Mouse (Mus musculus): ENCODE data around the gene Foxf1. TPM values are rescaled to one million over a fixed set of nuclear protein-coding genes. Genes with fewer than 3 reads are reported as not detected.

The Foxf1 gene
- 0.12 and 0.16 TPM in 2 replicates for polyA plus RNA-seq (2015; fragmentation: Nextera tagmentation; extraction: Ambion mirVana)

- DNase-seq (ENCODE audit: low spot score) = no peak
Observed at GRCm38 (mm10) chr8:121084210-121084951, at the start of gene Foxf1. Foxf1 (plus strand) TSS chr8:121084386.

DNA sequence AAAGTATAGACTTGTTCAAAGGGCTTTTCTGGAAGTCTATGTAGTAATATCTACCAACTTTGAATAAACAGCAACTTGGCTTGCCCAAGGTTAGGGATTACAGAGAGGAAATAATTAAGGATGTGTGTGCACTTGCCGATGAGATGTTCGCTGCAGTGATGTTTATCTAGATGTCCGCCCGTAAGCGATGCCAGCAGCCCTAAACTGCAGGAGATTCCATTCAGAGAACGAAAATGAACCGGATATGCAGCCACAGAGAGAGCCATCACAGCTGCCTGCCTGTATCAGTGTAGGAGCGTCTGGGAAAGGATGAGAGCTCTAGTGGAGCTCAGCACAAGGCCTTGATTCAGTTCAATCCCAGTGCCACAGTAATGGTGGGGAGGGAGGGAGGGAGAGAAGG lies 48.6 kb upstream of the Foxf1 start:
- DNase-seq (ENCODE audit: low spot score) = no peak

GRCm38 (mm10) chr8:121043719-121044440 lies 40.3 kb upstream of the Foxf1 start:
- DNase-seq (ENCODE audit: low spot score) = no peak

DNA sequence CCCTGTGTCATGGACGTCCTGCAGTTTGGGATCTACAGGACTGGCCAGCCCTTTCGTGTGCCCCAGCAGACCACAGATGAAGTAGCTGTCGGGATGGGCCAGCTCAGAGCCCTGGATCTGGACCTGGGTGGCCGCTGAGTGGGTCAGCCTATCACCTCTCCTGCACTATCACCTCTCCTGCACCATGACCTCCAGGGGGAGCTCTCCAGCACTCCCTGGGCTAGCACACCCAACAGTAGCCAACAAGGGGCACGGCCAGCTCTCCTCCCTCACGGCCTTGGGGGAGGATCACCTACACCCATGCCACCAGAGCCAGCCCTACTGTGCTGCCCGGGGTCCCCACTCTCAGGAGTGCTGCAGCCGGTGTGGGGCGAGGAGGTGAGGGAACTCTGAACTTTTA lies 36.7 kb upstream of the Foxf1 start:
- DNase-seq (ENCODE audit: low spot score) = peak; percentile 10

GRCm38 (mm10) chr8:121058081-121058480 lies 26.1 kb upstream of the Foxf1 start:
- DNase-seq (ENCODE audit: low spot score) = no peak

DNA sequence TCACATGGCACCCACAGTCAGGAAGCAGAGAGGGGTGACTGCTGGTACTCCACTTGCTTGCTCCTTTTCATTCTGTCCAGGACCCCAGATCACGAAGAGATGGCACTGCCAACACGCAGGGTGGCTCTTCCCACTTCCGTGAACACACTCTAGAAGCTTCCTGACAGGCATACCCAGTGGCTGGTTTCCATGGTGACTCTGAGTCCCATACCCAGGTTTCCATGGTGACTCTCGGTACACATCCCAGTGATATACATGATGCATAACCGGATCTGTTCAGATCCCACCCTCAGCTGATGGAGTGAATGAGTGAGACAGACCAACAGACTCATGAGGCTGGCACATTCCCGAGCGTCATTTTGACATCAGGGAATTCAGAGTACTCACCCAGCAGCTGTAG lies 25.1 kb upstream of the Foxf1 start:
- DNase-seq (ENCODE audit: low spot score) = no peak

DNA sequence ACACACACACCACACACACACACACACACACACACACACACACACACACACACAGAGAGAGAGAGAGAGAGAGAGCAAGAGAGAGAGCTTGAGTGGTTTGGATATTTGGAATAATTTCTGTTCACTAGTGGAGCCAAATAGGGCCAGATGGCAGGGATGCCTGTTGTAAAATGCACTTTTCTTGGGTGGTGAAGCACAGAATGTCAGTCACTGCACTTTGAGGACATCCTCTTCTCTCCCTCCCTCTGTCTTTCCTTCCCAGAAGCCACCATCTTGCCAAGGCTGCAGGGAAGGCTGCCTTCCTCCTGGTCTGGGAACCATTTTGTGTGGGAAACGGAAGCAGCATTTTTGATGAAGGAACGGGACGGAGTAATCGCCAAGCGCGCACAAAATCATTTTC lies 21.7 kb upstream of the Foxf1 start:
- no peak for DNase-seq (ENCODE audit: low spot score)

GRCm38 (mm10) chr8:121063649-121064048 lies 20.5 kb upstream of the Foxf1 start:
- DNase-seq (ENCODE audit: low spot score) = no peak

DNA sequence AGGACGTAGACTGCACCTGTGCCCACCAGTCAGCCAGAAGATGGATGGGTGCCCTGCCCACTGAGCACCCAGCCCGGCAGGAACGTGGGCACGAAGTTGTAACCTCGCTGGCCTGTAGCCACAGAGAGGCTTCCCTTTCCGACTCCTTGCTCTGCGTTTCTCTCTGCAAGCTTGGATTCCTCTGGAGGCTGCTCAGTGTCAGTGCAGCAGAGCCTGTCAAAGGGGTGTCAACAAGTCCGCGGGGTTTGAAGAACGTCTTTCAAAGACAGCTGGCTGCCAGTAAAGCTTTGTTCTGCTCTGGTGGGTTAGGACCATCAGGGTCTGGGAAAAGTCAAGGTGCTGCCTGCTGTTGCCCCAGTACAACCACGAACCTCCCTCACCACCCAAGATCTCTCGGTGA lies 12.7 kb upstream of the Foxf1 start:
- DNase-seq (ENCODE audit: low spot score) = no peak

- DNase-seq (ENCODE audit: low spot score) = no peak
Observed at GRCm38 (mm10) chr8:121072406-121073130, 11.6 kb upstream of the Foxf1 start.

- DNase-seq (ENCODE audit: low spot score) = no peak
Observed at GRCm38 (mm10) chr8:121073174-121074107, 10.7 kb upstream of the Foxf1 start.

DNA sequence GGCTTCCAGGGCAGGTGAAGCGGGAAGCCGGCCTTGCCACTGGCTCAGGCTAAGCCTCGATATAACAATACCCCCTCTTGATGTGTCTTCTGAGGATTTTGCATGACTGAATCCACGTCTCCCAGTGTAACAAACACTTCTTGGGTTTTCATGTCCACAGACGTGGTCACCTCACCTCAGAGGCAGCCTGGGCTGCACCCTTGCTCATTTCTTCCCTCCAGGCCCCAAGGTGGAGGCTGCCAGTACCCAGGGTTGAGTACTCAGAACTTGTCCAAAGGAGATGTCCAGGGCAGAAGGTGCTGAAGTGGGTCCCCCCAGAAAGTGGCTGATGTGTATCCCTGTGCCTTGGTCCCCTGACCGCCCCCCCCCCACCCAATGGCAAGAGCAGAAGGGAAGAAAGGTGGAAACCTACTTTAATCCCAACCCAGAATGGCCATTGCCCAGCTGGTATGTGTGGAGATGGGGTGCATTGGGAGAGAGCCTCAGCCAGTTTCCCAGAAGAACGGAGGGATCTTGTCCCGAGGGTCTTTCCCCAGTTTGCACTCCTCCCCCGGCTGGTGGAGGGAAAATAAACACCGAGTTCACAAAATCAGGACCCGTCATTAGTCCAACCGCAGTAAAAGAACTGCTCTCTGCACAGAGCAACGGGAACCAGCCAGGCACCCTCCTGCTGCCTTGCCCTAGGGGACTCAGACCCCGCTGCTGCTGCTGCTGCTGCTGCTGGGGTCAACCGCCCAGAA lies 9.9 kb upstream of the Foxf1 start:
- DNase-seq (ENCODE audit: low spot score) = no peak

- DNase-seq (ENCODE audit: low spot score) = no peak
Observed at GRCm38 (mm10) chr8:121074848-121075145, 9.4 kb upstream of the Foxf1 start.

- DNase-seq (ENCODE audit: low spot score) = no peak
Observed at GRCm38 (mm10) chr8:121075936-121076335, 8.2 kb upstream of the Foxf1 start.

DNA sequence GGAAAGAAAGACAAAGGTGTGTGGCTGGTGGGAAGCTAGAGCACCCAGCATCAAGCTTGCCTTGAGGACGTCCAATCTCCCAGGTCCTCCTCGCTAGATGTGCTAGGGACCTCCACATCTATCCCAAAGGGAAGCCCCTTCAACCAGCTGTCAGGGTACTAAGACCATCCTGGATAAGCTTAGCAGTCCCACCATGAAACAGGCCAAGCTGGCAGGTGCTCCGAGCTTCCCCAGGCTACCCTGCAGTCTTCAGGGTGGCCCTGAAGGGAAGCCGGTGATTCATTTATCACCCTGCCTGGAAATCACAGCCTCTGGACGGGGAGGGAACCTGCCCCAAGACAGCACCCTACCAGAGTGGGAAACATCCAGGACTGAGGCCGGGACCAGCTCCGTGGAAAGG lies 7.6 kb upstream of the Foxf1 start:
- no peak for DNase-seq (ENCODE audit: low spot score)

- DNase-seq (ENCODE audit: low spot score) = no peak
Observed at GRCm38 (mm10) chr8:121078721-121079120, 5.5 kb upstream of the Foxf1 start.

DNA sequence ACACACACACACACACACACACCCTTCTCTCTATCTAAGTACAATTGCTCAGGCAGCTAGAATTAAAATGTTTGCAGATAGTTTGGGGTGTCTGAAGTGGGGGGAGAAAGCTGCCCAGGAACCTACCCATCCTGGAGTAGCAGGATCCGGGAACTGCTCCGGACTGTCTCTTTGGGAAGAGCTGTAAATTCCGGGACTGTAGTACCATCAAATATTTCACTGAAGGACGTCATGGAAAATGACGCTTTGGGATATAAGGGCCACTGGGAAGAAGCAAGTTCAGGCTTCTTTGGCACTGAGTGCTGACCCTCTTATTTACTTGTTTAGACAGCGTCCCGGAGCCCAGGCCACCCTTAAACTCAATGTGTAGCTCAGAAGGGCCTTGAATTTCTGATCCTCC lies 5.0 kb upstream of the Foxf1 start:
- no peak for DNase-seq (ENCODE audit: low spot score)

DNA sequence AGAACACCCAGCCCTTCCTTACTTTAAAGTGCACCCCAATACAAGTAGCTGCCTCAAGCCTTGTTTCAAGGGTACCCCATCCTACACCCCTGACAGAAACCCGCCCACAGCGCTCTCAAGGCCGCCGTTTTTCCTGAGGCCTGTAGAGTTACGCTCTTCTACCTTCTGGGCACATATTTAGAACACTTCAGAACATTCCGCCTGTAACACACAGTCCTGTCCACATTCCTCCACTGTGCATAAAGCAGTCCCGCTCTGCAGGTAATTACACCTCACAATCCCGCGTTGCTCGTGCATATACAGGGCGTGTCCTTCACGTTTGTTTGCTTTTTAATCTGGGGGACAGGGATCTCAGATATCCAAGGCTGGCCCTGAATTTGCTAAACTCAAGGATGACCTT lies 4.2 kb upstream of the Foxf1 start:
- no peak for DNase-seq (ENCODE audit: low spot score)

- DNase-seq (ENCODE audit: low spot score) = no peak
Observed at GRCm38 (mm10) chr8:121080361-121081090, 3.7 kb upstream of the Foxf1 start.

- no peak for DNase-seq (ENCODE audit: low spot score)
Observed at GRCm38 (mm10) chr8:121081398-121081797, 2.8 kb upstream of the Foxf1 start.

Data from thymus, postnatal 0 days (tissue).